Mouse (Mus musculus) right cerebral cortex, postnatal 4 days (tissue): Measurements from ENCODE around the gene Igf1r.

ENCODE experiments used
- DNase-seq: peaks from one replicate; pipeline ENCODE4 v3.0.0-alpha.2; 2022

Igf1r gene

GRCm38 (mm10) chr7:67952777-67953700 is at the start of gene Igf1r:
Gene Igf1r (plus strand): TSS chr7:67952827.
- DNase-seq, result peak; percentile 54

- no peak for DNase-seq
Observed at GRCm38 (mm10) chr7:67906358-67906757, 46.3 kb upstream of the Igf1r start.

- no peak for DNase-seq
Observed at GRCm38 (mm10) chr7:67907786-67908400, 44.7 kb upstream of the Igf1r start.

GRCm38 (mm10) chr7:67910528-67910927 is 42.1 kb upstream of the Igf1r start:
- DNase-seq, result no peak

GRCm38 (mm10) chr7:67910947-67911346 is 41.7 kb upstream of the Igf1r start:
- no peak for DNase-seq

- DNase-seq, result no peak
Observed at GRCm38 (mm10) chr7:67911841-67912240, 40.8 kb upstream of the Igf1r start.

- DNase-seq, result no peak
Observed at GRCm38 (mm10) chr7:67916960-67917359, 35.7 kb upstream of the Igf1r start.

GRCm38 (mm10) chr7:67917753-67918152 is 34.9 kb upstream of the Igf1r start:
- no peak for DNase-seq

GRCm38 (mm10) chr7:67919467-67919866 is 33.2 kb upstream of the Igf1r start:
- DNase-seq, result no peak

GRCm38 (mm10) chr7:67924215-67924614 is 28.4 kb upstream of the Igf1r start:
- no peak for DNase-seq

- no peak for DNase-seq
Observed at GRCm38 (mm10) chr7:67930132-67930531, 22.5 kb upstream of the Igf1r start.

- no peak for DNase-seq
Observed at GRCm38 (mm10) chr7:67936801-67937200, 15.8 kb upstream of the Igf1r start.

GRCm38 (mm10) chr7:67943805-67944204 is 8.8 kb upstream of the Igf1r start:
- DNase-seq, result no peak

GRCm38 (mm10) chr7:67946901-67947300 is 5.7 kb upstream of the Igf1r start:
- DNase-seq, result no peak

- no peak for DNase-seq
Observed at GRCm38 (mm10) chr7:67950346-67950814, 2.2 kb upstream of the Igf1r start.

- DNase-seq, result peak; percentile 84
Observed at GRCm38 (mm10) chr7:67950815-67951531, 1.7 kb upstream of the Igf1r start.

- DNase-seq, result peak; percentile 94
Observed at GRCm38 (mm10) chr7:67951532-67952035, 1.0 kb upstream of the Igf1r start.

- DNase-seq, result peak; percentile 75
Observed at GRCm38 (mm10) chr7:67952036-67952681, 468 bp upstream of the Igf1r start.

GRCm38 (mm10) chr7:67953764-67954242 is 1.2 kb downstream of the Igf1r start:
- no peak for DNase-seq

- no peak for DNase-seq
Observed at GRCm38 (mm10) chr7:67954591-67955185, 2.1 kb downstream of the Igf1r start.

- DNase-seq, result no peak
Observed at GRCm38 (mm10) chr7:67955276-67955675, 2.6 kb downstream of the Igf1r start.

GRCm38 (mm10) chr7:67957376-67957775 is 4.7 kb downstream of the Igf1r start:
- no peak for DNase-seq
